Mouse (Mus musculus) forebrain, embryonic 11.5 days (tissue): ENCODE results near the gene Rbm19. TPM values are rescaled to one million over a fixed set of nuclear protein-coding genes. Genes with fewer than 3 reads are reported as not detected.

Source experiments
- ATAC-seq: fragments of 200-750 bp; cut with Nextera tagmentation; replicated peaks from 2 replicates; pipeline ENCODE4 v1.8.0; 2017; ENCODE audit warnings: moderate TSS enrichment; ENCODE audit not compliant: low FRiP score
- DNase-seq: peaks from one replicate; pipeline ENCODE4 v3.0.0-alpha.2; 2017; ENCODE audit warnings: low spot score
- H3K27ac ChIP-seq: fragments of 300-500 bp; sonication (generic); 2 replicates; pipeline ENCODE4 v1.5.1; 2014; ENCODE audit warnings: low read depth, low read length
- H3K27me3 ChIP-seq: fragments of 300-500 bp; sonication (generic); 2 replicates; pipeline ENCODE4 v1.6.1; 2014; ENCODE audit warnings: mild to moderate bottlenecking, low read length, mixed read lengths; ENCODE audit not compliant: control insufficient read depth, insufficient read depth
- H3K36me3 ChIP-seq: fragments of 300-500 bp; sonication (generic); 2 replicates; pipeline ENCODE4 v1.6.1; 2014; ENCODE audit warnings: mild to moderate bottlenecking, low read length, moderate library complexity, mixed read lengths; ENCODE audit not compliant: control insufficient read depth, insufficient read depth
- H3K4me1 ChIP-seq: fragments of 300-500 bp; sonication (generic); replicated peaks from 2 replicates; pipeline ENCODE4 v1.6.1; 2014; ENCODE audit warnings: low read length, mixed read lengths; ENCODE audit not compliant: control insufficient read depth, insufficient read depth
- H3K4me2 ChIP-seq: fragments of 300-500 bp; sonication (generic); 2 replicates; pipeline ENCODE4 v1.6.1; 2014; ENCODE audit warnings: low read depth, mild to moderate bottlenecking, low read length, moderate library complexity, mixed read lengths; ENCODE audit not compliant: severe bottlenecking
- H3K4me3 ChIP-seq: fragments of 300-500 bp; sonication (generic); 2 replicates; pipeline ENCODE4 v1.5.1; 2014; ENCODE audit warnings: low read depth, low read length
- H3K9ac ChIP-seq: fragments of 300-500 bp; sonication (generic); 2 replicates; pipeline ENCODE4 v1.6.1; 2014; ENCODE audit warnings: low read length
- H3K9me3 ChIP-seq: fragments of 300-500 bp; sonication (generic); 2 replicates; pipeline ENCODE4 v1.6.1; 2016; ENCODE audit warnings: low read length, mixed read lengths; ENCODE audit not compliant: control insufficient read depth
- WGBS: fragments of 180-500 bp; shearing (Covaris S2); extraction: QIAGEN DNeasy Blood & Tissue Kit; methylation state at CpG from one replicate; pipeline ENCODE4 v1.1.7; 2014; 5-methylcytosine and 5-hydroxymethylcytosine counted together
- polyA plus RNA-seq: library from polyadenylated mRNA; unstranded; fragments of >200 nt; fragmentation: Nextera tagmentation; extraction: Ambion mirVana; gene quantifications from 2 replicates; pipeline ENCODE4 v1.2.1, GENCODE M21; 2014

Gene Rbm19
- polyA plus RNA-seq, 1 experiment from 2014 or later = 28.2 TPM

DNA sequence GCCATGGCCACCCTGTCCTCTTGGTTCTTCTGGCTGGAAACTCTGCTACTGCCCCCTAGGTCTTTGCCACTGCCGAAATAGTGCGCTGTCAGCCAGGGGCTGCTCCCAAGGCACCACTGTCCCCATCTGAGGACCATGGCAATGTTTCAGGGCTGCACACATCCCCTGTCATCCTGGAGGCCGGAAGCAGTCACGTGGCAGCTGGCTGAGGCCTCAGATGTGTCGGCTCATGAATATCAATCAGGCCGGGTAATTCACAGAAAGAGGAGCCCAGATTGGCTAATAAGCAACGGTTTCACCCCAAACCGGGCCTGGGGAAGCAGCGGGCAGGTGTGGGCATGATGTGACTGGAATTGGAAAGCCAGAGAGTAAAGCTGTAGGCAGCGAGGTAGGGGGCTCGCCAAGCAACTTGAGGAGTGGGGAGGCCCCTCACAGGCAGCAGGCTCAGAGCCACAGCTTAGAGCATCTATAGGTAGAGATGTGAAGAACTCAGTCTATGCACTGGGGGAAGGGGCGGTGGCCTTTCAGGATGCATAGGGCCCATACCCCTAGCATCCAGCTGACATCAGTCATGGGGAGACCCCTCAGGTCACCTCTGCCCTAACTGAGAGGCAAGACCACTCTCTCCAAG lies 90.2 kb downstream of the Rbm19 start:
- ATAC-seq (peak; percentile 63), DNase-seq (no peak)
- H3K4me3 ChIP-seq = no peak overlapping the region
- H3K4me1 ChIP-seq = peaks cover 29% of the 10 kb centered on the region
- H3K27ac ChIP-seq = no peak overlapping the region
- H3K4me2 ChIP-seq = no peak overlapping the region
- H3K36me3 ChIP-seq = no peaks in the 10 kb centered on the region
- H3K9me3 ChIP-seq = no peaks in the 10 kb centered on the region
- H3K27me3 ChIP-seq = no peaks in the 10 kb centered on the region
- WGBS = 49% methylated on average over 12 of the region's 12 CpGs
- no peak overlapping the region for H3K9ac ChIP-seq

DNA sequence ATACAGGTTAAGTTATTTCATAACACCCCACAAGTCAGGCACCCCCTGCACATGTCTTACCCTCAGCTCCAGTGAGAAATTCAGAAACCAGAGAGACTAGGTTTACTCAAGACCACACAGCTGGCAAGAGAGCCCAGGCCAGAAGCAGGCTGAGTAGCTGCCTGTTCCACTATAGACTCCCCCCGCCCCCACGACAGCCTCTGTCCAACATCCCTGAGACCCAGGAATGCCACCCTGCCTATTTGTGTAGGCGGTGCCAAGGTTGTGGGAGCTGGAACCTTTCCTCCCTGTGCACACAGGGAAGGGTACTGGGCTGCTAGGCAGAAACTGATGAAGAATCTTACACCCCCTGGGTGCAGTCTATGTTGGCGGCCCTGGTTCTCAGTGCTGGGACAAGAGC lies 91.2 kb downstream of the Rbm19 start:
- DNase-seq = no peak
- H3K4me2 ChIP-seq = no peak overlapping the region
- H3K4me1 ChIP-seq = peaks cover 29% of the 10 kb centered on the region
- H3K9ac ChIP-seq = no peak overlapping the region
- H3K27me3 ChIP-seq = no peaks in the 10 kb centered on the region
- no peak for ATAC-seq
- no peak overlapping the region for H3K27ac ChIP-seq
- no peaks in the 10 kb centered on the region for H3K9me3 ChIP-seq
- no peak overlapping the region for H3K4me3 ChIP-seq
- WGBS = 80% methylated on average over 4 of the region's 4 CpGs
- H3K36me3 ChIP-seq = no peaks in the 10 kb centered on the region

- Histone ChIP-seq H3K36me3 (no peaks in the 10 kb centered on the region), H3K27me3 (no peaks in the 10 kb centered on the region), H3K4me1 (peaks cover 29% of the 10 kb centered on the region), H3K4me3 (no peak overlapping the region), H3K4me2 (peak overlapping the region; percentile 36; the same call in 1 of the 2 replicates), H3K27ac (no peak overlapping the region), H3K9ac (no peak overlapping the region; the same call in 1 of the 2 replicates), H3K9me3 (no peaks in the 10 kb centered on the region)
- DNase-seq (no peak), ATAC-seq (0 out of 2 replicates have a peak, but pooled peaks have one; percentile 19)
- 2% methylated on average over 11 of the region's 11 CpGs for WGBS
These were observed 94.4 kb downstream of the Rbm19 start for GRCm38 (mm10) chr5:120210668-120211067.

DNA sequence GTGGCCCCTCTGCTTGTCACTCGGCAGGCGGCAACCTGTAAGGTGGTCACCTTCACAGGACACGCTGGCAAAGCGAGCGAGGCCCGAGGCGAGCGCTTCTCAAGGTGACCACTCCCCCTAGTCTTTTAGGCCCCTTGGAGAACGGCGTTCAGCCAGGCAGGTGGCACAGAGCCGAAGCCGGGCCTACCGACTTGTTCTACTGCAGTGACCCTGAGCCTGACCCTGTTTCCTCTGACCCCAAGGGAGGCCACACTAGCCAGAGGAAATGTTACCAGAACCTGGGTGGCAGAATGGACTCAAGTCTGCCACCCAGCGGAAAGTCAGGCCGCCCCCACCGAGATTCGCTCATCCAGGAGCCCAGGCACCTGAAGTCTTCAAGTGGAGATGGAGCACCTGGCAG lies 94.9 kb downstream of the Rbm19 start:
- H3K4me2 ChIP-seq = peak overlapping the region; percentile 36; the same call in 1 of the 2 replicates
- H3K27ac ChIP-seq = no peak overlapping the region
- 10% methylated on average over 17 of the region's 17 CpGs for WGBS
- H3K27me3 ChIP-seq = no peaks in the 10 kb centered on the region
- no peaks in the 10 kb centered on the region for H3K9me3 ChIP-seq
- H3K4me3 ChIP-seq = no peak overlapping the region
- H3K4me1 ChIP-seq = peaks cover 24% of the 10 kb centered on the region
- H3K9ac ChIP-seq = no peak overlapping the region; the same call in 1 of the 2 replicates
- no peaks in the 10 kb centered on the region for H3K36me3 ChIP-seq
- no peak for DNase-seq
- 0 out of 2 replicates have a peak, but pooled peaks have one; percentile 24 for ATAC-seq

- ATAC-seq (no peak), DNase-seq (no peak)
- Histone ChIP-seq H3K9me3 (no peaks in the 10 kb centered on the region), H3K4me2 (no peak overlapping the region), H3K27me3 (no peaks in the 10 kb centered on the region), H3K4me1 (peaks cover 13% of the 10 kb centered on the region), H3K4me3 (no peak overlapping the region), H3K9ac (no peak overlapping the region), H3K27ac (no peak overlapping the region), H3K36me3 (no peaks in the 10 kb centered on the region)
- WGBS = 74% methylated on average over 3 of the region's 3 CpGs
These were observed 98.2 kb downstream of the Rbm19 start for GRCm38 (mm10) chr5:120214511-120214910.

- no peak overlapping the region for H3K9ac ChIP-seq
- peaks cover 2% of the 10 kb centered on the region; the same call in 1 of the 2 replicates for H3K27me3 ChIP-seq
- H3K4me2 ChIP-seq = no peak overlapping the region
- no peaks in the 10 kb centered on the region for H3K36me3 ChIP-seq
- H3K27ac ChIP-seq = no peak overlapping the region
- 10% methylated on average over 4 of the region's 4 CpGs for WGBS
- peaks cover 6% of the 10 kb centered on the region; the same call in 1 of the 2 replicates for H3K4me1 ChIP-seq
- no peak for ATAC-seq
- no peak for DNase-seq
- H3K9me3 ChIP-seq = no peaks in the 10 kb centered on the region
- no peak overlapping the region for H3K4me3 ChIP-seq
These were observed 105.0 kb downstream of the Rbm19 start for GRCm38 (mm10) chr5:120221216-120221615.

DNA sequence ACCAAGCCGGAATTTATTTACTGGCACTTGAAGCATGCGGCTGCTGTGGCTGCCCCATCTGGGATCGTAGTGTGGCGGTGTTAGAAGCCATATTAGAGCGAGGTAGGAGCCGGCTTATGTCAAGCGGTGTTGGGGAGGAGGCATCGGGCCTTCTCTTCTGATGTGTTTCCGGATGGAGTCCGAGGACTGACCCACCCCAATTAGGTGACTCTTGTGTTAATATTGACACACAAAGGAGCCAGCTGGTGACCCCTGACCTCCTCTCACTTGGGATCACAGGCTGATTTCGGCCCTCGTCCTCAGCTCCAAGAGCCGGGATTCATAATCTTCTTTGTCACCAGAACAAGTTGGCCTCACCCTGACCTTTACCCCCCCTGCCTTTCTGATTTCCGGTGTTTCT lies 109.1 kb downstream of the Rbm19 start:
- H3K9me3 ChIP-seq = no peaks in the 10 kb centered on the region
- WGBS = 10% methylated on average over 14 of the region's 14 CpGs
- ATAC-seq (no peak), DNase-seq (no peak)
- H3K36me3 ChIP-seq = no peaks in the 10 kb centered on the region
- no peak overlapping the region for H3K9ac ChIP-seq
- peaks cover 6% of the 10 kb centered on the region; the same call in 1 of the 2 replicates for H3K4me1 ChIP-seq
- H3K4me3 ChIP-seq = no peak overlapping the region
- no peak overlapping the region for H3K4me2 ChIP-seq
- H3K27ac ChIP-seq = no peak overlapping the region
- H3K27me3 ChIP-seq = peaks cover 2% of the 10 kb centered on the region; the same call in 1 of the 2 replicates

- H3K9ac ChIP-seq = no peak overlapping the region
- no peak overlapping the region for H3K4me3 ChIP-seq
- no peak overlapping the region for H3K4me2 ChIP-seq
- no peak overlapping the region for H3K27ac ChIP-seq
- peaks cover 9% of the 10 kb centered on the region; the same call in 1 of the 2 replicates for H3K4me1 ChIP-seq
- no peaks in the 10 kb centered on the region for H3K9me3 ChIP-seq
- ATAC-seq (no peak), DNase-seq (no peak)
- WGBS = 56% methylated on average over 20 of the region's 20 CpGs
- H3K36me3 ChIP-seq = no peaks in the 10 kb centered on the region
- no peaks in the 10 kb centered on the region; the same call in 1 of the 2 replicates for H3K27me3 ChIP-seq
These were observed 112.5 kb downstream of the Rbm19 start for GRCm38 (mm10) chr5:120228613-120229409.
